Mouse (Mus musculus): ENCODE measurements at regions not wholly inside any gene's neighbourhood (a gene's known extent, or its start where the extent isn't known, plus 50 kb on each side); places are given as distances from the start of the nearest gene placed in this dataset.

DNA sequence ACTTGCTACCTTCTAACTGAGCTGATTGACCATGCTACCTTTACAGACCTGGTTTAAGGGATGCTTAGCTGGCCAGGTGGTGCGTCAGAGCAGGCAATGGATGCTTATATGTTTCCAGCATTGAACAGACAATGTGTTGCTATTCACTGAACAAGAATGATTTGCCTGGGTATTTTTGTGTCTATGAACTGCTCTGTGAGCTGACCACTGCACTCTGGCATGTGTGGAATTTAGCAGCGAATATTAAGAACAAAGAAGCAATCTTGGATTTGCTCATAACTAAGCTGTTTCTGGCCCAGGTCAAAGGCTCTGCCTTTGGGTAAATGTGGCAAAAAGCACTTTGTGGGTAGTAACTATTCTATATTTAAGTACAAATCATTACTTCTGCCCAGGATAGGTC is 58.3 kb upstream of the Ccdc39 start:
- DNase-seq (ENCODE audit: low spot score) = no peak

DNA sequence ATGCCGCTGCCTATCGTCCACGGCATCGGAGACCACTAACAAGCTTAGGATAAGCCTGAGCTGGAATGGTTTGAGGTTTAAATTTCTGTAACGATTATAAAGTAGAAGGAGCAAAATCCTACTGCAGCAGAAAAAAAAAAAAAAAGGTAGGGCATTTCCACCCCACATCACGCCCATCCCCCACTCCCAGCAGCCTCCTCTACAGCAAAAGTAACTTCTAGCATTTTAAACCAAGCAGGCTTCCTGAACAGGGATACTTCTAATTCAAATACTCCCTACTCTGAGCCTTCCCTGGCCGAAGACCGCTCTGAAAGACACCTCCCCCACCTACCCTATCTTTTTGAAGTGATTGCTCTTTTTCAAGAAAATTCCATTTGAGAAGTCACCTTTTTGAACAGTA is 59.2 kb upstream of the Ccdc39 start:
- no peak for DNase-seq (ENCODE audit: low spot score)

DNA sequence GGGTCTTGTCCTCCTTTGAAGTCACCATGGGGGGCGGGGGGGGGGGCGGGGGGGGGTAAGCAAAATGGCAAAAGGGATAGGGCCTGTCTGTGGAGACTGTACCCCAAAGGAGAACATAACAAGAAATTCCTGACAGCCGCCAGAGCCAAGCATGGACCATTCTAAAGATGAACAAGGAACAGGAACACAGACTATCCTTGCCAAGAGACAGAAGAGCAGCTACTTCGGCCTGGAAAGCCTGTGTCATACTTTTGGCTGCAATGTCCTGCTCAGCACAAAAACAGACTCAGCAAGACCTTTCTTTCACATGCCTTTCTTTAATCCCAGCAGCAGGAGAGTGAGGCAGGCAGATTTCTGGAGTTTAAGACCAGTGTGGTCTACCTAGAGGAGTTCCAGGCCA is 59.7 kb upstream of the Ccdc39 start:
- no peak for DNase-seq (ENCODE audit: low spot score)

DNA sequence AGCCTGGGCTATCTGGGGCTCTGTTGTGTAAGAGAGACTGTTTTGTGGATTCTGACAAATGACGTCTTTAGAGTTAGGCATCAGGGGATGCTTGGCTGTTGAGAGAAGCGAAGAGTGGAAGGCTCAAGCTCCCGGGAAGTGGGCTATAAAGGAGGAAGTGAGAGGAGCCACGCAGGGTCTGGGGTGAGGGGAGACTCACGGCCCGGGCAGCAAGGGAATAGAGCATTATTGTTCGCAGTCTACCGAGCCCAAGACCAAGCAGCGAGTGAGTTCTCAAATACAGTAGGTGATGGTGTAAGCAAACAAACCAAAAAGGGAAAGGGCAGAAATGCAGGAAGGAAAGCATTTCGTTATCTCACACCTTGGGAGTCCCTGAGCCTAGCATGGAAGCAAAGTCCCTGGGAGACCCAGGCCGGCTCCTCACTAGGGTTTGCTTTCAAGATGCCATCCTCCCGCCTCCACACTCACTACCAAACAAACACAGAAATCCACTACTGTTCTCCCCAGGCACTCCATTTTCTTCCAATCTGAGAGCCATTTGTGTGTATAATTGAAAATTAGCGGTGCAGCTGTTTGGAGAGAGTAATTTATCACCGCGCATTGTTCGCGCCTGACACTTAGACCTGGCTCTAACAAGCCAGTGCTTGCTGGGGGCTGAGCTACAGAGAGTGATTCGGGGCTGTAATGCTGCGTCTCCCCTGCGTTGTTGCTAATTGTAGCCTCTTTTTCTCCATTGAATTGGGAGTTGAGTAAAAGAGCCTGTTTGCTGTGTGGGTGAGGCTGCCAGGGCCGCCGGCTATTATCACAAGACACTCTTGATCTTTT is 61.0 kb upstream of the Ccdc39 start:
- DNase-seq (ENCODE audit: low spot score) = peak; percentile 13

DNA sequence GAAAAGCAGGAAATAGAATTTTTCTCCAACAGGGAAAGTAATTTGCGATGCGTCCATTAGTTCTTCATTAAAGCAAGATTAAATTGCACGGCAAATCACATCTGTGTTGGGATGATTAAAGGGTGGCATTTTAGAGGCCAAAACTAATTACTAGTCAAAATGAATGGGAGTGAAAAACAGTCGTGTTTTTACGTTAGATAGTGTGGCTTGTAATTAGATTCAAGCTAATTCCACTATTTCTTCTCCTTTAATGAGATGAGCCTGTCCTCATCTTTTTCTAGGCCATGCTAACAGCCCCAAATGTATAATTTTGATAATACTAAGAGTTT is 61.5 kb upstream of the Ccdc39 start:
- no peak for DNase-seq (ENCODE audit: low spot score)

DNA sequence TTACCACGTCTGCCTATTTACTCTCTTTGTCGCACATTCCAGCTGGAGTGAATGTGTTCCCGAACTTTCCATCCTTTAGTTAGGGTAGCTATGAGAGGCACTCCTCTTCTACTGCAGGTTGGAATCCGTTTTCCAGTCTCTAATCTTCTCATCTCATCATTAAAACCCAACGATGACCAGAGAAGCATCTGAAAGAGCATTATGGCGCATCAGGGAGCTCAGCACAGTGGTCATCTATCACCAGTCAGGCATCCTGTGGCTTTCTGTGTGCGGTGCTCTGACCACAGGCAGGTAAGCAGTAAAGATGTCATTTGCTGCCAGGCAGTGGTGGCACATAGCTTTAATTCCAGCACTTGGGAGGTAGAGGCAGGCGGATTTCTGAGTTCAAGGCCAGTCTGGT is 63.0 kb upstream of the Ccdc39 start:
- DNase-seq (ENCODE audit: low spot score) = no peak

DNA sequence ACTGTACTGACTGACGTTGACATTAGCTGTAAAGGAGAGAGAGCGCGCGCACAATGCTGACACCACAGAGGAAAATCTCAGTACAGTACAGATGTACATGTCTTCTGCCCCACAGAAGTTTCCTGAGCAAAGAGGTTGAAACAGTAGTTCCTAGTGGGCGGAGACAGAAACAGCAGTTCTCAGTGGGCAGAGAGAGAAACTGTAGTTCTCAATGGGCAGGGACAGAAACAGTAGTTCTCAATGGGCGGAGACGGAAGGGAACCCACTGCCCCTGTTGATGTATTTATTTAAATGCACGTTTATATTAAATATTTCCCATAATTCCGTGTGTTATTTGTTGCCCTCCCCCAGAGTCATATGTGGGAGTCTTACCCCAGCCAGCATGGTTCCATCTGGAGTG is 67.4 kb upstream of the Ccdc39 start:
- no peak for DNase-seq (ENCODE audit: low spot score)

DNA sequence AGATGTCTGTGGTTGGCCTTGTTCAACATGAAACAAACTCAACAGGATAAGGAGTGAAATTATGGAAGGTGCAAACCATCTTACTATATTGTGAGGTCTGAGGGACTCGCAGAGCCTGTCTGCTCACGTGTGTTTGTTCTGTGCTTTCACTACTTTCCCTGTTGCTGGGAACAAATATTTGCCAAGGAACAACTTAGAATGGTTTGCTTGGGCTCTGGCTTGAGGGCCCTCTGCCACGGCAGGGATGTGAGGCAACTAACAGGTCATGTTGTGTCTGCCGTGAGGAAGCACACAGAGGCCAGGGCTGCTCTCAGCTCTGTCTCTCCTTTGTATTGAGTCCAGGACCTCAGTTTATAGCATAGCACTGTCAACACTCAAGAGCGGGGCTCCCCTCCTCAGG is 69.4 kb upstream of the Ccdc39 start:
- no peak for DNase-seq (ENCODE audit: low spot score)

DNA sequence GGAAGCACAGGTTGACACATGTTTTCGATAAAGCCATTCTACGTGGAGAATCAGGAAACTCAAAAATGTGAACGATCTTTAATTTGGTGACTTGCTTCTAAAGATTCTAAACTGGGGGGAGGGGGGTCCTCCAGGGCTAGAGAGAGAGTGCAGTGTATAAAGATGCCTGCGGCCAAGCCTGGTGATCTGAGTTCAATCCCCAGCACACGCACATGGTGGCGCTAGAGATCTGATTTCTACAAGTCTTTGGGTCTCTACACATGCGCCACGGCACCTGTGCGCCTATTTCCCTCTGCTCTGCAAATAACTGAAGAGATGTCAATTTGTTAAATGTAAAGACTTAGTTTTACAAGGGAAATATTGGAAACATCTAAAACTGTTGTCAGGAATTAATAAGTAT is 70.3 kb upstream of the Ccdc39 start:
- no peak for DNase-seq (ENCODE audit: low spot score)

DNA sequence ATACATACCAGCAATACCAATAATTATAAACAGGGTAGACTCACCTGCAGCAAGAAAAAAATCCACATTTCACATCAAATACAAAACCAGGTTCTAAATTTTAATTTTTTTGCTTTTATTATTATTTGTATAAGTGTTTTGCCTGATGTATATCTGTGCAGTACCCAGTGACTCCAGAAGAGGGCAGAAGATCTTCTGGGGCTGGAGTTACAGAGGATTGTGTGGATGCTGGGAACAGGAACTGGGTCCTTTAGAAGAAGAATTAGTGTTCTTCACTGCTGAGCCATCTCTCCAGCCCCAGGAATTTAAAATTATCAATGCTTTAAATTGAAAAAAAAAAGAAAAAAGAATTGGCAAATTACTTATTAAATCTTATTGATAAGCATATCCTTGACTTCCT is 71.7 kb upstream of the Ccdc39 start:
- DNase-seq (ENCODE audit: low spot score) = no peak

DNA sequence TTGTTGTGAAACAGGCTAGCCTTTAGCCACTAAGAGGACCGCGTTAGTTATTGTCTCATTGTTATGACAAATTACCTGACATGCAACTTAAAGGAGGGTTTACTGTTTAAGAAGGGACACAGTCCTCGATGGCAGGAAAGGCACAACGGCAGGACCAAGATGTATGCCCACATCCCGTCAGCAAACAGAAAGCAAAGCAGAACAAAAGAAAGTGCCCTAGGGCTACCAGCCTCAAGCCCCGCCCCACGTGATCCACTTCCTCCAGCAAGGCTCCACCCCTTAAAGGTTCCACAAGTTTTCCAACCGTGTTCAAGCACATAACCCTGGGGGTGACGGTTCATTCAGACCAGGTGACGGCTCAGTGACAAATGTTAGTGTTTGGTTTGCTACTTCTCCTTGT is 72.2 kb upstream of the Ccdc39 start:
- DNase-seq (ENCODE audit: low spot score) = no peak

DNA sequence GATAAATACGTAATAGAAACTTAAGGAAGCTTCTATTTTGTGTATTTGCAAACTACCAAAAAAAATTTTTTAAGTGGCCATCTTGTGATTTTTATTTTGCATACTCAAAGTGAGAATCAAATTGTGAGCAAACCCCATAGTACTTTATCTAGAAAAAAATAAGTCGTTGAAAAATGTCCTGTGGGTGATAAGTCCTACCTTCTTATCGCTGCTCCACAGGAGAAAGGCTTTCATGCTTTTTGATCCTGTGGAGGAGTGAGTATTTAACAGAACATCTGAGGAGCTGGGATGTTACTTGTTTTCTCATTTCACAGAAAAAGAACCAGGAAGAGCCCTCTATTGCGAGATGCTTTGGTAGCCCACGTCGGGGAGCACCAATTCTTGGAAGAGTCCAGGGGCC is 72.7 kb upstream of the Ccdc39 start:
- no peak for DNase-seq (ENCODE audit: low spot score)

DNA sequence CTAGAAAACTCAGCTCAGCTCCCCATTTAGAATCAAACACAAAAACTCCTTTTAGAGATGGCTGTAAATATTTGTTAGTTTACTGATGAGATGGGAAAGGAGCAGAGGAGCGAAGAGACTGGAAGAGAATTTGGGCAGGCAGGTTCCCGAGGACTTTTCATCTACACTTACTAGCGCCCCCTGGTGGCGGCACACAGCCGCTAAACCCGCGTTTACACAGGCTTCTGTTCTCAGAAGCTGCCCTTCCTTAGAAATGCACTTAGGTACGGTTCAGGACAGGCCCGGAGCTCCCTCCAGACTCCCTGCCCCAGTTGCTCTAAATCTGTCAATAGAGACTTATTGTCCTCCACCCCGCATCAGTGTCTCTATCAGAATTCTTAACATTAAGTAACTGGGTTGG is 74.7 kb upstream of the Ccdc39 start:
- peak; percentile 43 for DNase-seq (ENCODE audit: low spot score)

DNA sequence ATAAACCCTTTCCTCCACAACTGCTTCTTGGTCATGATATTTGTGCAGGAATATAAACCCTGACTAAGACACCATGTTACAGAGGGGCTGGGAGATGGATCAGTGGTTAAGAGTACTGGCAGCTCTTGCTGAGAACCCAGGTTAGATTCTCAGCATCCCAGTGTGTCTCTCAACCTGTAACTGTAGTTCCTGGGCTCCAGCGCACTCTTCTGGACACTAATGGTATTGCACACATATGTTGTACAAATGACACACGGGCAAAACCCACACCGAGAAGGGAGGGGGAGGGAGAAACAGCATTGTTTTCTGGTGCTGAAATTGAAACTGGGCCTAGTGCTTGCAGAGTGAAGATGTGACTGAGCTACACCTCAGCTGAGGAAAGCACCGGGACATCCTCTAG is 81.0 kb upstream of the Ccdc39 start:
- DNase-seq (ENCODE audit: low spot score) = no peak

DNA sequence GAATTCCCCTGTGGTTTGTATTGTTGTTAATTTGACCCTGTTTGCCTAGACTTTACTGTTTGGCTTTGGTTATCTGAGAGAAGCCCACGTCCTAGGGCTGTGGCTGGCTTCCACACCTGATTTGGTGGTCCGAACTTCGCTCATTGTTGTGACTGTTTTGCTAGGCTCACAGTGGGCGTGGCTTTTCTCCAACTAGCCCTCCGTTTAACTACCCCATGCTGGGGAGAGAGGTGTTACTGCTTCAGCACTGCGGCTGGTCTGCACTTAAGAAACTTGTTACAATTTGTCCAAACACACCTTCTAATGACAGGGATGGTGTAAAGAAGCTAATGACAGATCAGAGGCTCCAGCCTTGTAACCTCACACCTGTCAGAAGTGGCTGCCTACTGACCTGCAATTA is 64.7 kb upstream of the Fxr1 start:
- no peak for DNase-seq (ENCODE audit: low spot score)

DNA sequence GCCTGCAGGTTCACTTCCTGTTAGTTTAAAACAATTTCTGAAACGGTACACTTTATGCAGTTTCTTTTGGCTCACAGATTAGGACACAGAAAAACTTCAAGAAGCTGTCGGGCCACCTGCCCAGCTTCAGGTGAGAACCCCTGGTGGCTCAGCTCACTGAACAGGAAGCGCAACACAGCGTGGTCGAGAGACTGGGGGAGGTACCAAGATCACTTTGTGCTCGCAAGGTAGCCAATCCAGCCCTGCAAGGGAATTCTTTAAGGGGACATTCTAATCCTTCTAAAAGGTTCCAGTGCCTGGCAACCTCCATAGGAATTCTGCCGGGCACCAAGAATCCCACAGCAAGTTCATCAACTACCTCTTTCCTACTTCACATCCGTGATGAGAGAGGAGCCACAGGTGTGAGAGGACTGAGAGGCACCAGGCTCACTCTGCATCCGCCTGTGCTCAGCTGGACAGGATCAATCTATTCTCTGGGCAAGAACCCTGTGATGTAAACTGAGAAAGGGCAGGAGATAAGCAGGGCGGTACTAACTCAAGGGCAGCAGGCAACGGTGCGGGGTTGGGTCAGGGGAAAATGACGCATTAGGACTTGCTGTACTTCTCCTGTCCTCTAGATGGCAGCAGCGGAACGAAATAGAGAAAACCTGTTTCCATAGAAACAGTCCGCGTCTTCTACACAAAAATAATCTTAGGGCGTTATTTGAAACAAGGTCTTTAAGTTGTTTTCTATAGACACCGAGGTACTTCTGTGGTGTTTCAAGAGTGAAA is 63.7 kb upstream of the Fxr1 start:
- DNase-seq (ENCODE audit: low spot score) = peak; percentile 71

DNA sequence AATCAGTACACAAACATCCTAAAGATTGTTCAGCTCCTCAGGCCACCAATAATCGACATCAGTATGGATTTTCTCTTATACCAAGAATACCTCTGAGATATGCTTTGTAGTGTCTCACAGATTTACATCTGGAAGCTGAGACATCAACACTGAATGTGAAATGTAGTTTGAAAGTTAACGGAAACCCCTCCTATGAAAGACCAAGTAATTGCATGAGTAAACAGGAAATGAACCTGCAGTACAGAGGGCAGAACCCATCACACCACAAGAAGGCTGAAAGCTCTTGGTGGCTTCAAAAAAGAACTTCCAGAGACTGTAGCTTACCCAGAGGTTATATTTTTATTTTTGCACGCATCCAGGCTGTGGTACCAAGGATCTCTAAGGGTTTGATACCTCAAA is 63.1 kb upstream of the Fxr1 start:
- DNase-seq (ENCODE audit: low spot score) = no peak

DNA sequence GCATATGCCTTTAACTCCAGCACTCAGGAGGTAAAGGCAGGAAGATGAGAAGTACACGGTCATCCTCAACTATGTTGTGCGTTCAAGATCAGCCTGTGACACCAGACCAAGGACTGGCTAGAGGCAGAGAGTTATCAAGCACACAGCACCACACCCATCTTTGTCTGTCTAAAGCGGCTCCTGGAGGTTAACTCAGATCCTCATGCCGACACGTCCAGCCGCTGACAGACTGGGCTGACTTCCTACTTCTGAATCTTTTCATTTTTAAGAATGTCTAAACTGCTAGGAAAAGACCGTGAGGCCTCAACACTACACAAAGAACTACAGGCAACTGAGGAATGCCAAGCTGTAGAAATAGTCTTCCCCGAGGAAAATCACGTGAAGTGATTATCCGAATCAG is 62.1 kb upstream of the Fxr1 start:
- DNase-seq (ENCODE audit: low spot score) = no peak

DNA sequence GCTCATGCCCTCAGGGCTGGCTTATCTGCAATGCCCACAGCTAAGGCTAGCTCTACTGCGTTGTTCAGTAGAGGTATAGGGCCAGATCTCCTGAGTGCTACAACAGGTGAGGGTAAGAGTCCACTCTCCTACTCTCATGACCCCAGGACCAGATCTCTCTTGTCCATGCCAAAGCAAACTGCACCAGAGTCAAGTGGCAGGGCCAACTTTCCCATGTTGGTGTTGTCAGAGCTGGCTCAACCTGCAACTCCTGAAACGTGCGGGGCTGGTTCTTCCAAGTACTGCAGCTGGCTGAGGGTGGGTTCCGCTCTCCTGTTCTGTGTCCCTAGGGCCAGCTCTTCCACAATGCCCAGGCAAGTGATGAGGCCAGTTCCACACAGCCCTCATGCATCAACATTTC is 61.5 kb upstream of the Fxr1 start:
- DNase-seq (ENCODE audit: low spot score) = no peak

DNA sequence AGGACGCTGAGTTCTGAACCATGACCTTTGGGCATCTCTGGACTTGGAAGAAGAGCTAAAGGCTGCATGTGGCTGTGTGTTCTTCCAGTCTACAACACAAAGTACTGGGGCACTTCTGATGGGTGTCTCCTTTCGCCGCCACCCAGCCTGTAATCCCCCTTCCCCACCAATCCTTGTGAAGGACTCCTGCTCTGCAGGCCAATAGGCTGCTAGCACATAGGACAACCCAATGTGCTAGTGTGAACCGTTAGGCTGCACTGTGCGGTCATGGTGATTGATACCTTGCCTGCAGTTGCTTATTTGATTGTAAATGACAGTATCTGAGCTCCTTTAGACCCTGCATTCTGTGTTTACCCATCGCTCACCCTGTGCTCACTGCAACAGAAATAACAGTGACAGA is 59.5 kb upstream of the Fxr1 start:
- no peak for DNase-seq (ENCODE audit: low spot score)

DNA sequence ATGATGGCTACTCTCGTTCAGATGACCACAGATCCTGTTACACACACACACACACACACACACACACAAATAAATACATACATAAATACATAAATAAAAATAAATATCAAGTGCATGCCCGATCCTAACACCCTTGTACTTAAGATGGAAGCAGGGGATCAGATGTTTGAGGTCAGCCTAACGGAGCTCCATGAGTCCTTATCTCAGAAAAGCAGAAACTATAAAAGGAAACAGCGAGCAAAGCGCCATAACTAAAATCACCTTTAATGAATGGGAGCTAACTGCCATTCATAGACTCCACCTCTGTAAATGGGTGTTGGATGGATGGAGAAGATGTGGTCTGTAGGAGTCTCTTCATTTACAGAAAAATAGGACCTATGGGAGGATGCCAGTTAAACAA is 56.8 kb upstream of the Fxr1 start:
- no peak for DNase-seq (ENCODE audit: low spot score)

DNA sequence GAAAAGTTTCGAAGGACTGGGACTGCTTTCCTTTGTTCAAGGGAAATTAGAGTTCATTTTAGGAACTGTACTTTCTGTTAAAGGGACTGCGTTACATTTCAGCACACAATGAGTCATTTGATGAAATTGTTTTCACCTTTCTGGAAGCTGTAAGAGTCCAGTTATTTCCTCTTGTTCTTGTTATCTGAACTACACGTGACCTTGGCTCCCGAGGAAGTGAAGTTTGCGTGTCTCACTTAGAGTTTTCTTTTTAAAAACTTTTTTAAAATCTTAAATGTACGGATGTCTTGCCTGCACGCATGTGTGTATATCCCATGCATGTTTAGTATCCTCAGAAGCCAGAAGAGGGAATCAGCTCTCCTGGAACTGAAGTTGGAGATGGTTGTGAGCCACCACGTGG is 52.6 kb upstream of the Fxr1 start:
- no peak for DNase-seq (ENCODE audit: low spot score)

Measured in MN1 (cell line).